Mouse (Mus musculus) ES-Bruce4 (cell line): ENCODE measurements around the gene Gm21987. TPM values are rescaled to one million over a fixed set of nuclear protein-coding genes. Genes with fewer than 3 reads are reported as not detected.

Experiments used
- H3K27ac ChIP-seq: 2 replicates; pipeline ENCODE4 v1.5.1; 2012; ENCODE audit warnings: low read length, inconsistent platforms; ENCODE audit not compliant: insufficient read depth
- H3K27me3 ChIP-seq: 2 replicates; pipeline ENCODE4 v1.6.1; 2012; ENCODE audit warnings: mild to moderate bottlenecking, low read length, inconsistent platforms; ENCODE audit not compliant: control insufficient read depth, poor library complexity, insufficient read depth, severe bottlenecking
- H3K36me3 ChIP-seq: 2 replicates; pipeline ENCODE4 v1.6.1; 2012; ENCODE audit warnings: inconsistent platforms, mild to moderate bottlenecking, low read length, moderate library complexity; ENCODE audit not compliant: control insufficient read depth, poor library complexity, insufficient read depth, severe bottlenecking
- H3K4me1 ChIP-seq: one replicate; pipeline ENCODE4 v1.8.1; 2011; ENCODE audit warnings: low read length; ENCODE audit not compliant: control insufficient read depth, insufficient read depth
- H3K4me3 ChIP-seq: 2 replicates; pipeline ENCODE4 v1.5.1; 2011; ENCODE audit warnings: low read depth, mild to moderate bottlenecking, low read length
- H3K9ac ChIP-seq: 2 replicates; pipeline ENCODE4 v1.6.1; 2012; ENCODE audit warnings: low read depth, mild to moderate bottlenecking, inconsistent platforms; ENCODE audit not compliant: poor library complexity, severe bottlenecking
- H3K9me3 ChIP-seq: replicated peaks from 2 replicates; pipeline ENCODE4 v1.6.1; 2012; ENCODE audit warnings: mild to moderate bottlenecking, low read length, inconsistent platforms; ENCODE audit not compliant: control insufficient read depth, poor library complexity, insufficient read depth, severe bottlenecking
- CTCF ChIP-seq: IDR thresholded peaks from one replicate; pipeline ENCODE4 v1.8.1; 2011; ENCODE audit warnings: low read depth, low read length
- EP300 ChIP-seq: IDR thresholded peaks from 2 replicates; pipeline ENCODE4 v1.6.1; 2011; ENCODE audit warnings: low read depth, low read length; ENCODE audit not compliant: insufficient read depth
- POLR2A ChIP-seq: IDR thresholded peaks from one replicate; pipeline ENCODE4 v1.8.1; 2011; ENCODE audit warnings: low read length; ENCODE audit not compliant: insufficient read depth
- polyA plus RNA-seq: library from polyadenylated mRNA; stranded (reverse); fragments of >200 nt; gene quantifications from 2 replicates; pipeline ENCODE4 v1.2.4, GENCODE M21; 2011; ENCODE audit warnings: low read depth; ENCODE audit not compliant: missing spikeins, insufficient read depth, insufficient read length

Gm21987 gene
- polyA plus RNA-seq, 1 experiment, result not detected

DNA sequence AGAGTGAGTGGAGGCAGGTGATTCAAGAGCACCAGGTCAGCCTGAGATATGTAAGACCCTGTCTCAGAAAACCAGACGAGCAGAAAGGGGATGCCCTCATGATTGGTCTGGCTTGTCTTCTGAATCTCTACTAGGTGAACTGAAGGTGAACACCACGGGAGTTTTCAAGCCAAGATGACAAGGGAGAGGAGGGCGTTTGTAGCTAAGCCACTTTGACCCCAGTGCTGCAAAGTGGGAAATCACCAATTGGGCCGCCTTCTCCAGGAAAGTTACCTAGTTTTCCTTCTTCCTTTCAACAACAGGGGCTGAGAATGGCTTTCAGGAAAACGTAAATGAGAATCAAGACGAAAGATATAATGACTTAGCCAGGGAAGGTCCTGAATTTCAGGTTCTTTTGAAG, 41.9 kb downstream of the Gm21987 start:
- Histone ChIP-seq H3K4me1 (no peaks in the 10 kb centered on the region), H3K9ac (no peak overlapping the region), H3K27me3 (no peaks in the 10 kb centered on the region), H3K27ac (no peak overlapping the region), H3K36me3 (no peaks in the 10 kb centered on the region), H3K9me3 (no peaks in the 10 kb centered on the region), H3K4me3 (no peak overlapping the region)
- TF ChIP-seq POLR2A (no peak), CTCF (no peak), EP300 (no peak)

DNA sequence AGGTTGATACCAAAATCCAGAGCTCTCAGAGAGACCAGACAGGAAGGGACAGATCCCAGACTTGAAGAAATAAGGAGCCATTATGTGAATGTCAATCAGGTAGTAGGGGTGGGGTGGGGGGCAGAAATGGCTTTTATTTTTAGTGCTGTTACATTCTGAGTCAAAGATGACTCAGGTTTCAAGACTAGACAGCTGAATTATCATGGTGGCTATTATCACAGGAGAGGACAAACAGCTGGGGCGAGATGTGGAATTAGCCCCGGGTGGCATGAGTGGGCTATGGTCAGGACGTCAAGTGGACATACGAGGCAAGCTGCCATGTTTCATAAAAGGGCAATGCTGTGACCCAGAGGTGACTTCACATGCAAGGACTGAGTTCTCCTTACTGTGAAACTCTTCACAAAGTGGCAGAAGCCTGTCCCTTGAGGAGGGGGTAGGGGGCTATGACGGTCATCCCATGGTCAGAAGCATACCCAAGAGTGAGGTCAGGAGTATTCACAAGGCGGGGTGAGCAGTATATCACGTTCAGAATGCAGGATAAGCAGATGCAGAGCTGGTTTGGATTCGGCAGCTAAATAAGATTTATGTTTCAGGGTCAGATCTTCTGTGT, 42.5 kb downstream of the Gm21987 start:
- H3K9ac ChIP-seq, result no peak overlapping the region
- H3K27me3 ChIP-seq, result no peaks in the 10 kb centered on the region
- TF ChIP-seq EP300, result no peak
- no peaks in the 10 kb centered on the region for H3K36me3 ChIP-seq
- no peaks in the 10 kb centered on the region for H3K4me1 ChIP-seq
- no peak overlapping the region for H3K4me3 ChIP-seq
- no peaks in the 10 kb centered on the region for H3K9me3 ChIP-seq
- H3K27ac ChIP-seq, result no peak overlapping the region

DNA sequence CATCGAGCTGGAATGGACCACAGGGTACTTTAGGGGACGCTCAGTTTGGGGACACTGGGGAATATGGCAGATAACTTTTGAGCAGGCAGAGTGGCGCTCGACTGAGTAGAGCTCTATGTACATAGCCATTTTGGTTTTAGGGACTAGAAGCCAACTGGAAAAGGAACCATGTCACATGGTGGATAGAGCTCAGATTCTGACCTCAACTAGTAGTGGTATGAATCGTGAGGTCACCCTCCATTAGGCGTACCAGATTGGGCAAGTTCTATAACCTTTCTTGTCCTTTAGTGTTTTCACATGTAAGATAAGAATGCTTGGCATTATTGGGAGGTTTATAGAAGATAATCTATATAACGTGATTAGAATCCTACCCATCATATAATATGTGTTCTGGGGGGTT, 43.5 kb downstream of the Gm21987 start:
- Histone ChIP-seq H3K36me3 (no peaks in the 10 kb centered on the region), H3K9me3 (no peaks in the 10 kb centered on the region), H3K4me3 (no peak overlapping the region), H3K27ac (no peak overlapping the region), H3K9ac (no peak overlapping the region), H3K4me1 (no peaks in the 10 kb centered on the region), H3K27me3 (no peaks in the 10 kb centered on the region)
- TF ChIP-seq EP300, result no peak
- no peak for TF ChIP-seq POLR2A
- TF ChIP-seq CTCF, result no peak

DNA sequence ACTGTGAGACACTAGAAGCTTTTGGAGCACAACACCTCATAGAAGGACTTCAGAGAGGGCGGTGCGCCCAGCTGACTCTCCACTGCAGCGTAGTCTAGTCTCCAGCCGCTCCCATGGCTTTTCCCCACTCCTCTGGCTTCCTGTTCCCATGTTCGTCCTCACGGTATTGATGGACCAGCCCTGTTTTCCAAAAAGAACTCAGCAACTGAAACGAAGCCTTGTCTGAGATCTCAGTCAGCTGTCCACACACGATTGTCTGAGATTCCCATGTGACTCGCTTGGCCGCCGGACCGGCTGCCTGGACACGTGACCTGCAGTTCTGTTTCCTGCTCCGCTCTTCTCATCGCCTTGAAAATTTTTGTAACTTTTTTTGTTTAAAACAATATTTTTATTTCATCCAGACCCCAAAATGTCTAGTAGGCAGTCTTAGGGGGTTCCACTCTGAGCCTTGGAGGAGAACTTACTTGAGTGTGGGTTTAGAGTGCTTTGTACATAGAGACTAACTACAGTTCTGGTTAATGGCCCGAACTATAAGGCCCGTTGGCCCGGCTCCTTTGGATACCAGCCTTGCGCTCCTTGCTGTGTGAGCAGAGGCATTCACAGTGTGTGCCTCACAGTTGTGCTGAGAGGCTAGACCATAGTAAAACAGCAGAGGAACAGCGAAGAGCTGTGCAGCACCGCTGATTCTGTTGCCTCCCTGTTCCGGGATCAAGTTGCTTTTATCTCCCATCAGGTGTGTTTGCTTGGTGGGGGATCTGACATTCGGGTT, 45.5 kb downstream of the Gm21987 start:
- TF ChIP-seq CTCF (no peak), POLR2A (no peak), EP300 (no peak)
- Histone ChIP-seq H3K4me3 (no peak overlapping the region), H3K27ac (no peak overlapping the region), H3K4me1 (no peaks in the 10 kb centered on the region), H3K36me3 (no peaks in the 10 kb centered on the region), H3K27me3 (no peaks in the 10 kb centered on the region), H3K9ac (no peak overlapping the region), H3K9me3 (no peaks in the 10 kb centered on the region)

DNA sequence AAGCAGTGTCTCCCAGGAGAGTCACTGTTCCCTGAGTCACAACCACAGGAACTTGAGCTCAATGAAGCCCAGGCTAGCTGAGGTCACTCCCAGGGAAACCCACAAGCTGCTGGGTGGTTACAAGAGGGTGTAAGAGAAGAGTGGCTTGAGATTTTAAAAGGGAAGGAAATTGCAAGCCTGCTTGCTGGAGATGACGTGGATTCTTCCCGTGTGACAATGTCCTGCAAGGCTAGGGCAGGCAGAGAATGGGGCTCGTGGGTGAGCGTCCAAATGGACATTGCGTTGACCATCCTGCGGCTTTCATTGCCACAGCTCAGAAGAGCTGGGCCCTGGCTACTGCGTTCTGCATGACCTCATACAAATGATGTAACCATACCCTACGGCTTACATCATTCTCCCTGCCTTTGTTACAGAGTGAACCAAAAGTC, 47.4 kb downstream of the Gm21987 start:
- no peaks in the 10 kb centered on the region for H3K9me3 ChIP-seq
- H3K4me1 ChIP-seq, result peaks cover 1% of the 10 kb centered on the region
- H3K4me3 ChIP-seq, result no peak overlapping the region
- no peaks in the 10 kb centered on the region for H3K27me3 ChIP-seq
- no peak overlapping the region for H3K9ac ChIP-seq
- no peaks in the 10 kb centered on the region for H3K36me3 ChIP-seq
- H3K27ac ChIP-seq, result no peak overlapping the region
- TF ChIP-seq POLR2A, result no peak
- TF ChIP-seq EP300, result no peak
- TF ChIP-seq CTCF, result no peak

DNA sequence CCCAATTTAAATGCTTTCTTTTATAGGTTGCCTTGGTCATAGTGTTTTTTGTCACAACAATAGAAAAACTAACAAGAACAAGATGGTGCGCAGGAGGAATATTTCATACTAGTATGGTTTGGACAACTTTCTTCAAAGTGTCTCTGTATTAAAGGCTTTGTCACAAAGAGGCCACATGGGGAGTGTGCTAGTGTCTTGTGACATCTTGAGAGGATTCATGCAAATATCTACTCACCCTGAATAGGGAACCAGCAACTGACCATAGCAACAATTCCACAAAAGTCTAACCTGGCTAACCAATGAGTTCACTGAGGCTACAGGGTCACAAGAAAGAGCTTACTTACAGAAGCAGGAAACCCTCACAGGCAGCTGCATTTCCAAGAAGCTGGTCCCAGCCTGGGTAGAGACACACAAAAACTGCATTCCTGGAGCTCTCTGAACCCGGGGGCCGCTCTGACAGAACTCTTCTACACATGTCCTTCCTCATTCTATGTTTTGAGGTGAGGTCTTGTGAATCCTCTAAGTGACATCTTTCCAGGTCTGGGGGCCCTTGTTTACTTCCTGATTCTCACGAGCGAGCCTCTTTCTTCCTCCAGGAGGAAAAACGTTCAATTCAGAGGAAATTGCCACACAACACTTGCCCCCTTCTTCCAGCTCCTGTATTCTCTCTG, 48.4 kb downstream of the Gm21987 start:
- TF ChIP-seq CTCF, result no peak
- no peak for TF ChIP-seq EP300
- H3K4me3 ChIP-seq, result no peak overlapping the region
- peaks cover 4% of the 10 kb centered on the region for H3K4me1 ChIP-seq
- no peaks in the 10 kb centered on the region for H3K9me3 ChIP-seq
- no peaks in the 10 kb centered on the region for H3K36me3 ChIP-seq
- H3K9ac ChIP-seq, result no peak overlapping the region
- H3K27me3 ChIP-seq, result no peaks in the 10 kb centered on the region
- no peak overlapping the region for H3K27ac ChIP-seq
